Mouse (Mus musculus): ENCODE data around the gene Mat2b.
"Not testable (repeated sequence)": the region's sequence is repeated elsewhere in the genome, so short reads cannot be mapped to it uniquely, and the experiment has no call there.

Gene Mat2b

GRCm38 (mm10) chr11:40695103-40695502, at the start of gene Mat2b:
Mat2b (minus strand) TSS chr11:40695203.
- no peak for DNase-seq (ENCODE audit: extremely low read depth, low read depth, low spot score)

- no peak for DNase-seq (ENCODE audit: extremely low read depth, low read depth, low spot score)
Observed at GRCm38 (mm10) chr11:40744348-40744747, 49.3 kb upstream of the Mat2b start.

GRCm38 (mm10) chr11:40741605-40742262, 46.7 kb upstream of the Mat2b start:
- DNase-seq (ENCODE audit: extremely low read depth, low read depth, low spot score) = no peak

- DNase-seq (ENCODE audit: extremely low read depth, low read depth, low spot score) = no peak
Observed at GRCm38 (mm10) chr11:40737369-40737768, 42.4 kb upstream of the Mat2b start.

- no peak for DNase-seq (ENCODE audit: extremely low read depth, low read depth, low spot score)
Observed at GRCm38 (mm10) chr11:40734251-40734752, 39.3 kb upstream of the Mat2b start.

- DNase-seq (ENCODE audit: extremely low read depth, low read depth, low spot score) = peak; percentile 91
Observed at GRCm38 (mm10) chr11:40733339-40734174, 38.6 kb upstream of the Mat2b start, which contains the start of the genes Hmmr and Nudcd2. Hmmr (minus strand) TSS chr11:40733422. Nudcd2 (plus strand) TSS chr11:40733667.

GRCm38 (mm10) chr11:40732997-40733338, 38.0 kb upstream of the Mat2b start:
- no peak for DNase-seq (ENCODE audit: extremely low read depth, low read depth, low spot score)

GRCm38 (mm10) chr11:40718324-40718723, 23.3 kb upstream of the Mat2b start:
- no peak for DNase-seq (ENCODE audit: extremely low read depth, low read depth, low spot score)

GRCm38 (mm10) chr11:40715524-40715923, 20.5 kb upstream of the Mat2b start:
- DNase-seq (ENCODE audit: extremely low read depth, low read depth, low spot score) = no peak

- no peak for DNase-seq (ENCODE audit: extremely low read depth, low read depth, low spot score)
Observed at GRCm38 (mm10) chr11:40713858-40714257, 18.9 kb upstream of the Mat2b start.

- DNase-seq (ENCODE audit: extremely low read depth, low read depth, low spot score) = not testable (repeated sequence)
Observed at GRCm38 (mm10) chr11:40709899-40710298, 14.9 kb upstream of the Mat2b start.

GRCm38 (mm10) chr11:40694311-40695087, 504 bp downstream of the Mat2b start:
- DNase-seq (ENCODE audit: extremely low read depth, low read depth, low spot score) = no peak

GRCm38 (mm10) chr11:40693366-40693951, 1.5 kb downstream of the Mat2b start:
- DNase-seq (ENCODE audit: extremely low read depth, low read depth, low spot score) = peak; percentile 92

- DNase-seq (ENCODE audit: extremely low read depth, low read depth, low spot score) = no peak
Observed at GRCm38 (mm10) chr11:40692511-40693365, 2.3 kb downstream of the Mat2b start.

- no peak for DNase-seq (ENCODE audit: extremely low read depth, low read depth, low spot score)
Observed at GRCm38 (mm10) chr11:40692101-40692509, 2.9 kb downstream of the Mat2b start.

- no peak for DNase-seq (ENCODE audit: extremely low read depth, low read depth, low spot score)
Observed at GRCm38 (mm10) chr11:40690444-40691127, 4.4 kb downstream of the Mat2b start.

GRCm38 (mm10) chr11:40683295-40683694, 11.7 kb downstream of the Mat2b start:
- DNase-seq (ENCODE audit: extremely low read depth, low read depth, low spot score) = no peak

- DNase-seq (ENCODE audit: extremely low read depth, low read depth, low spot score) = no peak
Observed at GRCm38 (mm10) chr11:40682456-40682855, 12.5 kb downstream of the Mat2b start.

GRCm38 (mm10) chr11:40677169-40677568, 17.8 kb downstream of the Mat2b start:
- DNase-seq (ENCODE audit: extremely low read depth, low read depth, low spot score) = no peak

Data from fat pad, adult 2 months (tissue).